Mouse (Mus musculus): ENCODE results near the gene Spc25. TPM values are rescaled to one million over a fixed set of nuclear protein-coding genes. Genes with fewer than 3 reads are reported as not detected.

Gene Spc25
- polyA plus RNA-seq, 1 experiment, result 16.3 TPM

- no peak overlapping the region for H3K4me2 ChIP-seq (ENCODE audit: low read depth)
- no peaks in the 10 kb centered on the region for H3K36me3 ChIP-seq (ENCODE audit: control insufficient read depth, insufficient read depth)
- H3ac ChIP-seq (ENCODE audit: control insufficient read depth, insufficient read length), result no peak overlapping the region
- H3K27me3 ChIP-seq (ENCODE audit: control insufficient read depth, insufficient read depth, insufficient read length), result no peaks in the 10 kb centered on the region
- no peak for TF ChIP-seq TCF3 (IDR thresholded peaks at IDR 0.05; ENCODE audit: insufficient read length, low read depth)
- no peak for TF ChIP-seq MYOD1 (IDR thresholded peaks at IDR 0.05; ENCODE audit: control insufficient read depth in 1 of 3, insufficient read length in 2 of 3, low read depth in 2 of 3)
- no peak for TF ChIP-seq POLR2AphosphoS2 (IDR thresholded peaks at IDR 0.05; ENCODE audit: insufficient read length, low read depth)
- no peak overlapping the region for H3K4me3 ChIP-seq
- H3K79me2 ChIP-seq (ENCODE audit: control insufficient read depth, insufficient read depth), result no peaks in the 10 kb centered on the region
Observed at GRCm38 (mm10) chr2:69215242-69215641, 9.2 kb upstream of the Spc25 start.

GRCm38 (mm10) chr2:69212652-69213051, 6.7 kb upstream of the Spc25 start:
- no peak overlapping the region for H3K4me2 ChIP-seq (ENCODE audit: low read depth)
- H3K36me3 ChIP-seq (ENCODE audit: control insufficient read depth, insufficient read depth), result no peaks in the 10 kb centered on the region
- no peak for TF ChIP-seq USF1 (IDR thresholded peaks at IDR 0.05; ENCODE audit: low read depth)
- TF ChIP-seq REST (IDR thresholded peaks at IDR 0.05; ENCODE audit: insufficient read depth, insufficient read length), result no peak
- TF ChIP-seq TCF12 (IDR thresholded peaks at IDR 0.05; ENCODE audit: insufficient read depth, poor library complexity, severe bottlenecking), result no peak
- no peak for TF ChIP-seq MYOD1 (IDR thresholded peaks at IDR 0.05; ENCODE audit: control insufficient read depth in 1 of 3, insufficient read length in 2 of 3, low read depth in 2 of 3)
- TF ChIP-seq MAX (IDR thresholded peaks at IDR 0.05; ENCODE audit: low read depth), result no peak
- no peak for TF ChIP-seq MYOG (IDR thresholded peaks at IDR 0.05; ENCODE audit: control insufficient read depth in 1 of 3, insufficient read depth in 1 of 3, insufficient read length in 2 of 3, low read depth in 2 of 3)
- TF ChIP-seq POLR2AphosphoS2 (IDR thresholded peaks at IDR 0.05; ENCODE audit: insufficient read length, low read depth), result no peak
- no peak for TF ChIP-seq CEBPB (IDR thresholded peaks at IDR 0.05; ENCODE audit: insufficient read depth, poor library complexity, severe bottlenecking)
- no peaks in the 10 kb centered on the region for H3K79me2 ChIP-seq (ENCODE audit: control insufficient read depth, insufficient read depth)
- no peaks in the 10 kb centered on the region for H3K27me3 ChIP-seq (ENCODE audit: control insufficient read depth, insufficient read depth, insufficient read length)
- no peak overlapping the region for H3K4me3 ChIP-seq
- H3ac ChIP-seq (ENCODE audit: control insufficient read depth, insufficient read length), result no peak overlapping the region

GRCm38 (mm10) chr2:69210773-69211172, 4.8 kb upstream of the Spc25 start, which contains the start of gene G6pc2:
Gene G6pc2 (plus strand): TSS chr2:69211073.
- H3K36me3 ChIP-seq (ENCODE audit: control insufficient read depth, insufficient read depth), result no peaks in the 10 kb centered on the region
- no peak within 1 kb of the TSS for H3K4me3 ChIP-seq
- no peak for TF ChIP-seq POLR2AphosphoS2 (IDR thresholded peaks at IDR 0.05; ENCODE audit: insufficient read length, low read depth)
- TF ChIP-seq MYOD1 (IDR thresholded peaks at IDR 0.05; ENCODE audit: control insufficient read depth in 1 of 3, insufficient read length in 2 of 3, low read depth in 2 of 3), result no peak
- TF ChIP-seq TCF12 (IDR thresholded peaks at IDR 0.05; ENCODE audit: insufficient read depth, poor library complexity, severe bottlenecking), result no peak
- no peak for TF ChIP-seq TCF3 (IDR thresholded peaks at IDR 0.05; ENCODE audit: insufficient read length, low read depth)
- TF ChIP-seq MYOG (IDR thresholded peaks at IDR 0.05; ENCODE audit: control insufficient read depth in 1 of 3, insufficient read depth in 1 of 3, insufficient read length in 2 of 3, low read depth in 2 of 3), result no peak
- TF ChIP-seq MAX (IDR thresholded peaks at IDR 0.05; ENCODE audit: low read depth), result no peak
- TF ChIP-seq SRF (IDR thresholded peaks at IDR 0.05; ENCODE audit: control insufficient read depth, insufficient read length, low read depth), result no peak
- TF ChIP-seq CEBPB (IDR thresholded peaks at IDR 0.05; ENCODE audit: insufficient read depth, poor library complexity, severe bottlenecking), result no peak
- no peak for TF ChIP-seq E2F4 (IDR thresholded peaks at IDR 0.05; ENCODE audit: insufficient read depth)
- no peak for TF ChIP-seq USF1 (IDR thresholded peaks at IDR 0.05; ENCODE audit: low read depth)
- no peak for TF ChIP-seq POLR2A (IDR thresholded peaks at IDR 0.05; ENCODE audit: insufficient read length, low read depth)
- TF ChIP-seq REST (IDR thresholded peaks at IDR 0.05; ENCODE audit: insufficient read depth, insufficient read length), result no peak
- no peak within 1 kb of the TSS for H3K4me2 ChIP-seq (ENCODE audit: low read depth)
- no peaks in the 10 kb centered on the region for H3K79me2 ChIP-seq (ENCODE audit: control insufficient read depth, insufficient read depth)
- no peak within 1 kb of the TSS for H3ac ChIP-seq (ENCODE audit: control insufficient read depth, insufficient read length)
- H3K27me3 ChIP-seq (ENCODE audit: control insufficient read depth, insufficient read depth, insufficient read length), result no peaks in the 10 kb centered on the region

- Histone ChIP-seq H3K4me2 (ENCODE audit: low read depth) (no peak overlapping the region), H3K4me3 (no peak overlapping the region), H3ac (ENCODE audit: control insufficient read depth, insufficient read length) (no peak overlapping the region), H3K27me3 (ENCODE audit: control insufficient read depth, insufficient read depth, insufficient read length) (no peaks in the 10 kb centered on the region), H3K79me2 (ENCODE audit: control insufficient read depth, insufficient read depth) (peaks cover 10% of the 10 kb centered on the region), H3K36me3 (ENCODE audit: control insufficient read depth, insufficient read depth) (no peaks in the 10 kb centered on the region)
- TF ChIP-seq POLR2A (IDR thresholded peaks at IDR 0.05; ENCODE audit: insufficient read length, low read depth) (no peak), TCF3 (IDR thresholded peaks at IDR 0.05; ENCODE audit: insufficient read length, low read depth) (no peak), REST (IDR thresholded peaks at IDR 0.05; ENCODE audit: insufficient read depth, insufficient read length) (no peak), MYOD1 (IDR thresholded peaks at IDR 0.05; ENCODE audit: control insufficient read depth in 1 of 3, insufficient read length in 2 of 3, low read depth in 2 of 3) (no peak), TCF12 (IDR thresholded peaks at IDR 0.05; ENCODE audit: insufficient read depth, poor library complexity, severe bottlenecking) (no peak), SRF (IDR thresholded peaks at IDR 0.05; ENCODE audit: control insufficient read depth, insufficient read length, low read depth) (no peak), MYOG (IDR thresholded peaks at IDR 0.05; ENCODE audit: control insufficient read depth in 1 of 3, insufficient read depth in 1 of 3, insufficient read length in 2 of 3, low read depth in 2 of 3) (no peak), CEBPB (IDR thresholded peaks at IDR 0.05; ENCODE audit: insufficient read depth, poor library complexity, severe bottlenecking) (no peak), POLR2AphosphoS2 (IDR thresholded peaks at IDR 0.05; ENCODE audit: insufficient read length, low read depth) (no peak), E2F4 (IDR thresholded peaks at IDR 0.05; ENCODE audit: insufficient read depth) (no peak), USF1 (IDR thresholded peaks at IDR 0.05; ENCODE audit: low read depth) (no peak)
Observed at GRCm38 (mm10) chr2:69209684-69210083, 3.7 kb upstream of the Spc25 start.

- TF ChIP-seq USF1 (IDR thresholded peaks at IDR 0.05; ENCODE audit: low read depth) (no peak), MAX (IDR thresholded peaks at IDR 0.05; ENCODE audit: low read depth) (no peak), SRF (IDR thresholded peaks at IDR 0.05; ENCODE audit: control insufficient read depth, insufficient read length, low read depth) (no peak), E2F4 (IDR thresholded peaks at IDR 0.05; ENCODE audit: insufficient read depth) (no peak), REST (IDR thresholded peaks at IDR 0.05; ENCODE audit: insufficient read depth, insufficient read length) (no peak), TCF3 (IDR thresholded peaks at IDR 0.05; ENCODE audit: insufficient read length, low read depth) (no peak)
- peaks cover 20% of the 10 kb centered on the region for H3K79me2 ChIP-seq (ENCODE audit: control insufficient read depth, insufficient read depth)
- no peaks in the 10 kb centered on the region for H3K36me3 ChIP-seq (ENCODE audit: control insufficient read depth, insufficient read depth)
- no peak overlapping the region for H3ac ChIP-seq (ENCODE audit: control insufficient read depth, insufficient read length)
- H3K4me2 ChIP-seq (ENCODE audit: low read depth), result peak overlapping the region; percentile 66
- no peaks in the 10 kb centered on the region for H3K27me3 ChIP-seq (ENCODE audit: control insufficient read depth, insufficient read depth, insufficient read length)
- H3K4me3 ChIP-seq, result peak overlapping the region; percentile 64
Observed at GRCm38 (mm10) chr2:69206523-69206922, 529 bp upstream of the Spc25 start.
